Mouse (Mus musculus): ENCODE measurements around the gene Gpr142. TPM values are rescaled to one million over a fixed set of nuclear protein-coding genes. Genes with fewer than 3 reads are reported as not detected.
A peak's percentile ranks its signal among the peaks of the same experiment; 100 is the strongest.

Gpr142 gene
- total RNA-seq (2021): not detected

GRCm38 (mm10) chr11:114798624-114799023, at the start of gene Gpr142:
Gene Gpr142 (plus strand): TSS chr11:114798924.
- intact Hi-C loops (cut with DNase I): no loop called here
- no peak for DNase-seq

- intact Hi-C loops (cut with DNase I): no loop called here
- DNase-seq: peak; percentile 58 to 63
Measured at GRCm38 (mm10) chr11:114764820-114765818, 33.6 kb upstream of the Gpr142 start, which contains the start of gene Kif19a. Gene Kif19a (plus strand): TSS chr11:114765388.

GRCm38 (mm10) chr11:114769911-114770310, 28.8 kb upstream of the Gpr142 start:
- DNase-seq: no peak
- intact Hi-C loops (cut with DNase I): no loop called here

GRCm38 (mm10) chr11:114771896-114772295, 26.8 kb upstream of the Gpr142 start:
- intact Hi-C loops (cut with DNase I): no loop called here
- DNase-seq: no peak

GRCm38 (mm10) chr11:114780076-114780475, 18.6 kb upstream of the Gpr142 start:
- intact Hi-C loops (cut with DNase I): no loop called here
- DNase-seq: peak; percentile 36 to 48

- intact Hi-C loops (cut with DNase I): no loop called here
- DNase-seq: no peak
Measured at GRCm38 (mm10) chr11:114785892-114786291, 12.8 kb upstream of the Gpr142 start.

- no peak for DNase-seq
- intact Hi-C loops (cut with DNase I): no loop called here
Measured at GRCm38 (mm10) chr11:114786326-114786725, 12.4 kb upstream of the Gpr142 start.

GRCm38 (mm10) chr11:114787611-114788010, 11.1 kb upstream of the Gpr142 start:
- no peak for DNase-seq
- intact Hi-C loops (cut with DNase I): no loop called here

- DNase-seq: peak; percentile 85 to 89
- intact Hi-C loops (cut with DNase I): loop anchor here (1.0 kb wide), 1 partner anchor 44 kb away; no protein-coding TSS in a partner anchor
Measured at GRCm38 (mm10) chr11:114789061-114789714, 9.5 kb upstream of the Gpr142 start.

- intact Hi-C loops (cut with DNase I): loop anchor here (1.0 kb wide), 1 partner anchor 44 kb away; no protein-coding TSS in a partner anchor
- DNase-seq: no peak
Measured at GRCm38 (mm10) chr11:114789716-114790115, 9.0 kb upstream of the Gpr142 start.

- DNase-seq: no peak
- intact Hi-C loops (cut with DNase I): no loop called here
Measured at GRCm38 (mm10) chr11:114790171-114790570, 8.6 kb upstream of the Gpr142 start.

GRCm38 (mm10) chr11:114790841-114791240, 7.9 kb upstream of the Gpr142 start:
- no peak for DNase-seq
- intact Hi-C loops (cut with DNase I): no loop called here

- no peak for DNase-seq
- intact Hi-C loops (cut with DNase I): no loop called here
Measured at GRCm38 (mm10) chr11:114791351-114791889, 7.3 kb upstream of the Gpr142 start.

- DNase-seq: no peak
- intact Hi-C loops (cut with DNase I): no loop called here
Measured at GRCm38 (mm10) chr11:114791891-114792411, 6.8 kb upstream of the Gpr142 start.

GRCm38 (mm10) chr11:114792931-114793494, 5.7 kb upstream of the Gpr142 start:
- no peak for DNase-seq
- intact Hi-C loops (cut with DNase I): no loop called here

GRCm38 (mm10) chr11:114793868-114794545, 4.7 kb upstream of the Gpr142 start:
- intact Hi-C loops (cut with DNase I): no loop called here
- DNase-seq: no peak

- no peak for DNase-seq
- intact Hi-C loops (cut with DNase I): no loop called here
Measured at GRCm38 (mm10) chr11:114794691-114795090, 4.0 kb upstream of the Gpr142 start.

- intact Hi-C loops (cut with DNase I): no loop called here
Measured at GRCm38 (mm10) chr11:114795231-114795746, 3.4 kb upstream of the Gpr142 start.

GRCm38 (mm10) chr11:114795848-114796322, 2.8 kb upstream of the Gpr142 start, which contains the start of gene Btbd17:
Gene Btbd17 (minus strand): TSS chr11:114795945.
- intact Hi-C loops (cut with DNase I): no loop called here
- DNase-seq: no peak

More at GRCm38 (mm10) chr11:114795231-114795746, 3.4 kb upstream of the Gpr142 start:
- DNase-seq: peak; percentile 42 to 46

Data from heart, postnatal 36 days (tissue).